12 mouse cellular contexts compared by ENCODE assay signal in genomic region chr10:38381873-38382296, GRCm38 (mm10).
DNase-seq lines count a peak whose midpoint lies in the region; ATAC-seq and TF ChIP-seq lines count a peak whose summit lies in the region.
"Had no signal": no experiment of that assay in that cellular context is flagged by ENCODE, and none has a peak within 500 bp of the region (broad histone marks: within the 10 kb centered on the region; RNA-seq: fewer than 3 reads in every experiment).

No protein-coding gene starts in this region.

- H3K36me3 ChIP-seq in hindbrain, embryonic 12.5 days, result no peaks in the 10 kb centered on the region
- no peaks in the 10 kb centered on the region for H3K36me3 ChIP-seq in hindbrain, embryonic 10.5 days
- no peaks in the 10 kb centered on the region for H3K36me3 ChIP-seq in embryonic facial prominence, embryonic 10.5 days (replicated peaks)
- H3K36me3 ChIP-seq in neural tube, embryonic 14.5 days (ENCODE audit: control insufficient read depth, insufficient read depth, low read length), result no peaks in the 10 kb centered on the region
- no peaks in the 10 kb centered on the region for H3K36me3 ChIP-seq in liver, postnatal 0 days (replicated peaks; ENCODE audit: insufficient read depth, low read length)
- H3K36me3 ChIP-seq: heart, embryonic 12.5 days; limb, embryonic 13.5 days had no signal

- H3K4me2 ChIP-seq in hindbrain, embryonic 12.5 days (replicated peaks), result no peak overlapping the region
- H3K4me2 ChIP-seq in neural tube, embryonic 14.5 days (ENCODE audit: low read depth, low read length), result no peak overlapping the region
- no peak overlapping the region for H3K4me2 ChIP-seq in liver, postnatal 0 days (ENCODE audit: low read depth, low read length)
- H3K4me2 ChIP-seq: heart, embryonic 12.5 days; limb, embryonic 13.5 days had no signal

- 93% methylated on average over 7 of the region's 7 CpGs for WGBS in hindbrain, embryonic 12.5 days
- WGBS in hindbrain, embryonic 10.5 days, result 93% methylated on average over 7 of the region's 7 CpGs
- WGBS in embryonic facial prominence, embryonic 10.5 days, result 95% methylated on average over 7 of the region's 7 CpGs
- WGBS in neural tube, embryonic 14.5 days, result 85% methylated on average over 7 of the region's 7 CpGs
- WGBS in liver, postnatal 0 days (ENCODE audit: insufficient replicate concordance), result 67% methylated on average over 7 of the region's 7 CpGs

- no peak for DNase-seq in hindbrain, embryonic 10.5 days (ENCODE audit: low spot score)
- DNase-seq in retina, postnatal 1 day, result peak; percentile 45
- DNase-seq in retina, embryonic 14.5 days (ENCODE audit: low spot score), result no peak
- DNase-seq in embryonic facial prominence, embryonic 10.5 days (ENCODE audit: low spot score), result no peak
- no peak for DNase-seq in liver, postnatal 0 days
- DNase-seq in ovary, adult 18-20 months (ENCODE audit: low spot score), result no peak
- DNase-seq: kidney, postnatal 14 days had no signal

- no peak overlapping the region for H3K27ac ChIP-seq in hindbrain, embryonic 12.5 days
- no peak overlapping the region for H3K27ac ChIP-seq in hindbrain, embryonic 10.5 days
- H3K27ac ChIP-seq in embryonic facial prominence, embryonic 10.5 days (replicated peaks), result 0 out of 2 replicates have a peak overlapping the region, but pooled peaks have one; percentile 6
- H3K27ac ChIP-seq in neural tube, embryonic 14.5 days (ENCODE audit: low read depth, low read length), result no peak overlapping the region
- H3K27ac ChIP-seq in liver, postnatal 0 days (ENCODE audit: low read depth), result no peak overlapping the region
- H3K27ac ChIP-seq: limb, embryonic 13.5 days had no signal

- ATAC-seq in hindbrain, embryonic 12.5 days (ENCODE audit: low FRiP score), result peak; percentile 16; the same call in 1 of the 2 replicates
- peak; percentile 44; the same call in 1 of the 2 replicates for ATAC-seq in neural tube, embryonic 14.5 days (ENCODE audit: low read depth)
- ATAC-seq in liver, postnatal 0 days, result no peak

- H3K4me3 ChIP-seq in hindbrain, embryonic 12.5 days, result no peak overlapping the region
- no peak overlapping the region for H3K4me3 ChIP-seq in hindbrain, embryonic 10.5 days
- H3K4me3 ChIP-seq in embryonic facial prominence, embryonic 10.5 days, result no peak overlapping the region
- no peak overlapping the region for H3K4me3 ChIP-seq in neural tube, embryonic 14.5 days (ENCODE audit: low read depth, low read length)
- H3K4me3 ChIP-seq in liver, postnatal 0 days (ENCODE audit: low read depth, low read length), result no peak overlapping the region
- H3K4me3 ChIP-seq: erythroblast, embryonic 14.5 days; heart, embryonic 12.5 days; limb, embryonic 13.5 days had no signal

- no peak overlapping the region for H3K9ac ChIP-seq in hindbrain, embryonic 12.5 days
- H3K9ac ChIP-seq in neural tube, embryonic 14.5 days (replicated peaks; ENCODE audit: low read depth, low read length), result no peak overlapping the region
- no peak overlapping the region for H3K9ac ChIP-seq in liver, postnatal 0 days (replicated peaks)
- H3K9ac ChIP-seq: heart, embryonic 12.5 days; limb, embryonic 13.5 days had no signal

- no peaks in the 10 kb centered on the region for H3K4me1 ChIP-seq in hindbrain, embryonic 12.5 days
- H3K4me1 ChIP-seq in hindbrain, embryonic 10.5 days (replicated peaks), result no peaks in the 10 kb centered on the region
- H3K4me1 ChIP-seq in embryonic facial prominence, embryonic 10.5 days, result no peaks in the 10 kb centered on the region
- H3K4me1 ChIP-seq in neural tube, embryonic 14.5 days (ENCODE audit: control insufficient read depth, insufficient read depth, low read length), result no peaks in the 10 kb centered on the region
- no peaks in the 10 kb centered on the region for H3K4me1 ChIP-seq in liver, postnatal 0 days (ENCODE audit: insufficient read depth)
- H3K4me1 ChIP-seq: heart, embryonic 12.5 days; limb, embryonic 13.5 days had no signal

- no peaks in the 10 kb centered on the region for H3K27me3 ChIP-seq in hindbrain, embryonic 12.5 days
- H3K27me3 ChIP-seq in hindbrain, embryonic 10.5 days (ENCODE audit: insufficient read depth, poor library complexity, severe bottlenecking), result no peaks in the 10 kb centered on the region
- H3K27me3 ChIP-seq in embryonic facial prominence, embryonic 10.5 days (replicated peaks; ENCODE audit: low read depth, poor library complexity, severe bottlenecking), result no peaks in the 10 kb centered on the region
- H3K27me3 ChIP-seq in neural tube, embryonic 14.5 days (ENCODE audit: control insufficient read depth, insufficient read depth, low read length), result no peaks in the 10 kb centered on the region
- no peaks in the 10 kb centered on the region for H3K27me3 ChIP-seq in liver, postnatal 0 days (ENCODE audit: insufficient read depth, low read length)
- H3K27me3 ChIP-seq: heart, embryonic 12.5 days; limb, embryonic 13.5 days had no signal

- TF ChIP-seq CTCF in liver, postnatal 0 days (IDR thresholded peaks at IDR 0.05; ENCODE audit: low read depth), result no peak

- no peak for TF ChIP-seq EP300 in liver, postnatal 0 days (IDR thresholded peaks at IDR 0.05; ENCODE audit: low read depth)

- H3K9me3 ChIP-seq in hindbrain, embryonic 12.5 days (replicated peaks), result no peaks in the 10 kb centered on the region
- no peaks in the 10 kb centered on the region for H3K9me3 ChIP-seq in hindbrain, embryonic 10.5 days
- H3K9me3 ChIP-seq in embryonic facial prominence, embryonic 10.5 days, result no peaks in the 10 kb centered on the region
- H3K9me3 ChIP-seq in neural tube, embryonic 14.5 days (ENCODE audit: control insufficient read depth, low read length), result no peaks in the 10 kb centered on the region
- no peaks in the 10 kb centered on the region for H3K9me3 ChIP-seq in liver, postnatal 0 days (ENCODE audit: low read length)
- H3K9me3 ChIP-seq: heart, embryonic 12.5 days; limb, embryonic 13.5 days had no signal
